Mouse (Mus musculus): ENCODE data around the gene Mlph. TPM values are rescaled to one million over a fixed set of nuclear protein-coding genes. Genes with fewer than 3 reads are reported as not detected.
A peak's percentile ranks its signal among the peaks of the same experiment; 100 is the strongest.

Mlph gene
- total RNA-seq, 1 experiment: 0.36 TPM

- H3K36me3 ChIP-seq (ENCODE audit: control insufficient read depth, insufficient read depth, low read length, poor library complexity, severe bottlenecking): no peaks in the 10 kb centered on the region
- H3K9ac ChIP-seq (ENCODE audit: insufficient read depth, low read depth, low read length, poor library complexity, severe bottlenecking): no peak overlapping the region
- no peak overlapping the region for H3K4me3 ChIP-seq (ENCODE audit: insufficient read depth in 1 of 2, low read depth in 1 of 2, low read length in 2 of 2, poor library complexity in 1 of 2, severe bottlenecking in 1 of 2)
- H3K27ac ChIP-seq (ENCODE audit: insufficient read depth, low read depth, low read length, poor library complexity, severe bottlenecking): no peak overlapping the region
- in situ Hi-C loops (cut with MboI; ENCODE audit: low sequenced_read_pairs in 2 of 2, unreplicated experiment in 2 of 2): no loop called here
- H3K4me1 ChIP-seq (ENCODE audit: control insufficient read depth in 2 of 2, insufficient read depth in 2 of 2, low read length in 2 of 2, poor library complexity in 1 of 2): no peaks in the 10 kb centered on the region
- TF ChIP-seq CHD2 (IDR thresholded peaks at IDR 0.05; ENCODE audit: low read depth, low read length): no peak
- no peak for TF ChIP-seq ZNF384 (IDR thresholded peaks at IDR 0.05; ENCODE audit: low read depth, low read length)
- no peak for TF ChIP-seq MAFK (IDR thresholded peaks at IDR 0.05; ENCODE audit: insufficient read depth, low read depth, low read length)
- TF ChIP-seq HCFC1 (IDR thresholded peaks at IDR 0.05; ENCODE audit: borderline replicate concordance, insufficient read depth, low read length): no peak
- TF ChIP-seq ZC3H11A (IDR thresholded peaks at IDR 0.05; ENCODE audit: borderline replicate concordance, low read depth, low read length): no peak
- no peak for DNase-seq (ENCODE audit: low read depth, low spot score)
- no peaks in the 10 kb centered on the region for H3K9me3 ChIP-seq (ENCODE audit: control insufficient read depth, insufficient read depth, low read depth, low read length)
Measured at GRCm38 (mm10) chr1:90981346-90981745, 66.5 kb downstream of the Mlph start.

DNA sequence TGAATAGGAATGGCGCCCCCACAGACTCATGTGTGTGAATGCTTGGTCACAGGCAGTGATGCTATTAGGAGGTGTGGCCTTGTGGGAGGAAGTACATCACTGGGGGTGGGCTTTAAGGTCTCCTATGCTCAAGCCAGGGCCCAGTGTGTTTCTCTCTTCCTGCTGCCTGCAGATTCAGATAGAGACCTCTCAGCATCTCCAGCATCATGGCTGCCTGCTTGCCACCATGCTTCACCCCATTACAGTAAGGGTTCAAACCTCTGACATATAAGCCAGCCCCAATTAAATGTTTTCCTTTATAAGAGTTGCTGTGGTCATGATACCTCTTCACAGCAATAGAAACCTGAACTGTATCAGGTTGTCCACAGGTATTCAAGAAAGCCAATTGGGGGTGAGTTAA lies 81.0 kb downstream of the Mlph start:
- Histone ChIP-seq H3K9ac (ENCODE audit: insufficient read depth, low read depth, low read length, poor library complexity, severe bottlenecking) (no peak overlapping the region), H3K27ac (ENCODE audit: insufficient read depth, low read depth, low read length, poor library complexity, severe bottlenecking) (no peak overlapping the region), H3K4me3 (ENCODE audit: insufficient read depth in 1 of 2, low read depth in 1 of 2, low read length in 2 of 2, poor library complexity in 1 of 2, severe bottlenecking in 1 of 2) (no peak overlapping the region), H3K36me3 (ENCODE audit: control insufficient read depth, insufficient read depth, low read length, poor library complexity, severe bottlenecking) (no peaks in the 10 kb centered on the region), H3K9me3 (ENCODE audit: control insufficient read depth, insufficient read depth, low read depth, low read length) (no peaks in the 10 kb centered on the region), H3K4me1 (ENCODE audit: control insufficient read depth in 2 of 2, insufficient read depth in 2 of 2, low read length in 2 of 2, poor library complexity in 1 of 2) (0 out of 4 replicates have a peak, but pooled peaks cover 0 to 1% of the 10 kb centered on the region in 2 experiments)
- in situ Hi-C loops (cut with MboI; ENCODE audit: low sequenced_read_pairs in 2 of 2, unreplicated experiment in 2 of 2): no loop called here
- no peak for DNase-seq (ENCODE audit: low read depth, low spot score)
- TF ChIP-seq MAFK (IDR thresholded peaks at IDR 0.05; ENCODE audit: insufficient read depth, low read depth, low read length) (no peak), HCFC1 (IDR thresholded peaks at IDR 0.05; ENCODE audit: borderline replicate concordance, insufficient read depth, low read length) (no peak), ZC3H11A (IDR thresholded peaks at IDR 0.05; ENCODE audit: borderline replicate concordance, low read depth, low read length) (no peak)

GRCm38 (mm10) chr1:90997136-90997535 lies 82.3 kb downstream of the Mlph start:
- Histone ChIP-seq H3K9me3 (ENCODE audit: control insufficient read depth, insufficient read depth, low read depth, low read length) (no peaks in the 10 kb centered on the region), H3K36me3 (ENCODE audit: control insufficient read depth, insufficient read depth, low read length, poor library complexity, severe bottlenecking) (no peaks in the 10 kb centered on the region), H3K27ac (ENCODE audit: insufficient read depth, low read depth, low read length, poor library complexity, severe bottlenecking) (no peak overlapping the region), H3K4me3 (ENCODE audit: insufficient read depth in 1 of 2, low read depth in 1 of 2, low read length in 2 of 2, poor library complexity in 1 of 2, severe bottlenecking in 1 of 2) (no peak overlapping the region), H3K9ac (ENCODE audit: insufficient read depth, low read depth, low read length, poor library complexity, severe bottlenecking) (no peak overlapping the region), H3K4me1 (ENCODE audit: control insufficient read depth in 2 of 2, insufficient read depth in 2 of 2, low read length in 2 of 2, poor library complexity in 1 of 2) (0 out of 4 replicates have a peak, but pooled peaks cover 0 to 1% of the 10 kb centered on the region in 2 experiments)
- in situ Hi-C loops (cut with MboI; ENCODE audit: low sequenced_read_pairs in 2 of 2, unreplicated experiment in 2 of 2): no loop called here
- DNase-seq (ENCODE audit: low read depth, low spot score): no peak
- no peak for TF ChIP-seq CHD2 (IDR thresholded peaks at IDR 0.05; ENCODE audit: low read depth, low read length)
- no peak for TF ChIP-seq HCFC1 (IDR thresholded peaks at IDR 0.05; ENCODE audit: borderline replicate concordance, insufficient read depth, low read length)
- TF ChIP-seq ZC3H11A (IDR thresholded peaks at IDR 0.05; ENCODE audit: borderline replicate concordance, low read depth, low read length): no peak
- TF ChIP-seq ZNF384 (IDR thresholded peaks at IDR 0.05; ENCODE audit: low read depth, low read length): no peak
- TF ChIP-seq MAFK (IDR thresholded peaks at IDR 0.05; ENCODE audit: insufficient read depth, low read depth, low read length): no peak

DNA sequence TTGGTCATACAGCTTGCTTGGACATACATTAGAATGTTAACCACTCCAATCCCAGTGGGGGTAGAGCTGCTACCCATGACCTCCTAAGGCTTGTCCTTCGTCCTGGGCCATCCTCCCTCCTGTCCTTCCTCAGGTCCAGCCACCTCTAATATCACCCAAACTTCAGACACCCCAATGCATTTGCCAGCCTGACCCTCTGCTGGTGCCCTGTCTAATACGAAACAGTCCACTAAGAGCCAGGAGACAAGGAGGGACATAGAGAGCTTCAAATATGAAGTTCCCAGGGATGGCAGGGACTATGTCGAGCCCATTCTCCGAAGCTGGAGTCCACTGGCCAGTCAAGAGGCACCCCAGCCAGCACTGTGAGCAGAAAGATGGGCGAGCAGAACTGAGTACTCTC lies 82.8 kb downstream of the Mlph start:
- in situ Hi-C loops (cut with MboI; ENCODE audit: low sequenced_read_pairs in 2 of 2, unreplicated experiment in 2 of 2): no loop called here
- Histone ChIP-seq H3K27ac (ENCODE audit: insufficient read depth, low read depth, low read length, poor library complexity, severe bottlenecking) (no peak overlapping the region), H3K4me3 (ENCODE audit: insufficient read depth in 1 of 2, low read depth in 1 of 2, low read length in 2 of 2, poor library complexity in 1 of 2, severe bottlenecking in 1 of 2) (no peak overlapping the region), H3K9me3 (ENCODE audit: control insufficient read depth, insufficient read depth, low read depth, low read length) (no peaks in the 10 kb centered on the region), H3K36me3 (ENCODE audit: control insufficient read depth, insufficient read depth, low read length, poor library complexity, severe bottlenecking) (no peaks in the 10 kb centered on the region), H3K4me1 (ENCODE audit: control insufficient read depth in 2 of 2, insufficient read depth in 2 of 2, low read length in 2 of 2, poor library complexity in 1 of 2) (0 out of 4 replicates have a peak, but pooled peaks cover 0 to 1% of the 10 kb centered on the region in 2 experiments), H3K9ac (ENCODE audit: insufficient read depth, low read depth, low read length, poor library complexity, severe bottlenecking) (no peak overlapping the region)
- no peak for DNase-seq (ENCODE audit: low read depth, low spot score)
- TF ChIP-seq CHD2 (IDR thresholded peaks at IDR 0.05; ENCODE audit: low read depth, low read length) (no peak), ZC3H11A (IDR thresholded peaks at IDR 0.05; ENCODE audit: borderline replicate concordance, low read depth, low read length) (no peak)

GRCm38 (mm10) chr1:90998268-90998890 lies 83.5 kb downstream of the Mlph start, which contains the start of gene Lrrfip1:
Gene Lrrfip1, plus strand, starts transcription at chr1:90998737.
- TF ChIP-seq MAFK (IDR thresholded peaks at IDR 0.05; ENCODE audit: insufficient read depth, low read depth, low read length): no peak

More at GRCm38 (mm10) chr1:90998268-90998890, 83.5 kb downstream of the Mlph start, which contains the start of gene Lrrfip1:
- H3K9ac ChIP-seq (ENCODE audit: insufficient read depth, low read depth, low read length, poor library complexity, severe bottlenecking): peak within 1 kb of the TSS; percentile 73
- in situ Hi-C loops (cut with MboI; ENCODE audit: low sequenced_read_pairs in 2 of 2, unreplicated experiment in 2 of 2): no loop called here
- 0 out of 4 replicates have a peak, but pooled peaks cover 0 to 1% of the 10 kb centered on the region in 2 experiments for H3K4me1 ChIP-seq (ENCODE audit: control insufficient read depth in 2 of 2, insufficient read depth in 2 of 2, low read length in 2 of 2, poor library complexity in 1 of 2)
- DNase-seq (ENCODE audit: low read depth, low spot score): no peak
- H3K27ac ChIP-seq (ENCODE audit: insufficient read depth, low read depth, low read length, poor library complexity, severe bottlenecking): no peak within 1 kb of the TSS
- no peaks in the 10 kb centered on the region for H3K9me3 ChIP-seq (ENCODE audit: control insufficient read depth, insufficient read depth, low read depth, low read length)
- no peaks in the 10 kb centered on the region for H3K36me3 ChIP-seq (ENCODE audit: control insufficient read depth, insufficient read depth, low read length, poor library complexity, severe bottlenecking)
- H3K4me3 ChIP-seq (ENCODE audit: insufficient read depth in 1 of 2, low read depth in 1 of 2, low read length in 2 of 2, poor library complexity in 1 of 2, severe bottlenecking in 1 of 2): peak within 1 kb of the TSS; percentile 53 to 70
